Mouse (Mus musculus) kidney, postnatal 14 days (tissue): ENCODE measurements around the gene Nuak2.
"Not testable (repeated sequence)": the region's sequence is repeated elsewhere in the genome, so short reads cannot be mapped to it uniquely, and the experiment has no call there.

Source experiments
- DNase-seq: peaks from one replicate; pipeline ENCODE4 v3.0.0; 2022; ENCODE audit warnings: mixed read lengths

The Nuak2 gene

GRCm38 (mm10) chr1:132328565-132328964, 12.6 kb downstream of the Nuak2 start:
- peak; percentile 70 for DNase-seq

GRCm38 (mm10) chr1:132329656-132330055, 13.7 kb downstream of the Nuak2 start:
- no peak for DNase-seq

GRCm38 (mm10) chr1:132330397-132330796, 14.5 kb downstream of the Nuak2 start:
- no peak for DNase-seq

GRCm38 (mm10) chr1:132331283-132331682, 15.4 kb downstream of the Nuak2 start:
- DNase-seq = no peak

DNA sequence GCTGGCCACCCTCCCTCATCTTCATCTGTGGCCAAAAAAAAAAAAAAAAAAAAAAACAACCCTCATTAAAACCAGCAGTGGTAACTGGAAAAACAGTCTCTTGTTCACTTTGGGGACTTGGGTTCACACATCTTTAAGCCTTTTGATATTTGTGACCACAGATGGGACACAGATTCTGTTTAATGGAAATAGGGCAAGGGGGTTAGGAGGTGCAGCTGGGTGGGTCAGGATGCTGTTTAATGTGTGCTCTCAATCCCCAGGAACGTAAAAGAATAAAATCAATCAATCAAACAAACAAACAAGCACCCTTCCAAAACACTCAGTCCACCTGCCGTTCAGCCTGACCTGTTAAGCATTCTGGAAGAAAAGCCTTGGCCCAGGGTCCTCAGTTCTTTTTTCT, 17.3 kb downstream of the Nuak2 start:
- DNase-seq = no peak

DNA sequence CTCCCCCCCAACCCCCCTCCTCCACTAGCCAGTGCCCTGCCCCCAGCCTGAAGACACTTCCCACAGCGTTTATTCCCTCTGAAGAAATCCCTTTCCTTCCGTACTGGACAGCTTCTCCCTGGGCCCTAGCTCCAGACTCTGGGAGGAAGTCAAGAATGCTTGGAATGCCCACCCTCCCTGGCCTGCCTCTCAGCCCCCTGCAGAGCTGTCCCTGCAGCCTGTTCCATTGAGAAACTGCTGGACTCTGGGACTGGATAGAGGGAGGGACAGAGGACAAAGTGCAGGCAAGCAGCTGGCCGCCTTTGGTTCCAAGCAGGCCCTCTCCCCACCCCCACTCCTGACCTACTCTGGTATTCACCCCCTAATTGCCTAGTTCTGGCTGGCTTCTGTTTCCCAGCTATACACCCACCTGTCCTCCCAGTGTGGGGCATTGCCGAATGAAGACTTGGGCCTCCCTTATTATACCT, 17.8 kb downstream of the Nuak2 start:
- DNase-seq = peak; percentile 94

DNA sequence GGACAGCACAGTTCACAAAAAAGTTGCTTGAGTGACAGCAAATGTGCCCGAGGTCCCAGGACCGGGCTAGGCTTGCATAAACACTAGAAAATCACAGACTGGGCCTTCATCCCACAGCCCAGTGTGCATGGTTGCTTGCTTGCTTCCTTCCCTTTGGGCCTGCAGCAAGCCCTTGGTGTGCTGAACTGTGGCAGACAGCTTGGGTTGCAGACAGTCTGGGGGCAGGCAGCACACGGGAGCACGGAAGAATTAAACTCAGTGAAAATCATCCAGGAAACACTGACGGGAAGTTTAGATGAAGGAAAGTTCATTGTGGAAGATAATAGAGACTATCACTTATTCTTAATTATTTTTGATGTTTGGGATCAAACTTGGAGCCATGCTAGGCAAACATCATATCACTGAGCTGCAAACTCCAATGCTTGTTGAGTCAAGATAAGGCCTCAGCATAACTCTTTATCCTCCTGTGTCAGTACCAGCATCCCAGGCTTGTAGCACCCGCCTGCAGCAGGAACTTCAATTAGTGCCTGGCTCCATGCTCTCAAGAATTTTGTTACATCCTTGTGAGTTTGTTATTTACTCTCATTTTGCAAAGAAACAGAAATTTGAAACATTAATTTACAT, 18.4 kb downstream of the Nuak2 start:
- no peak for DNase-seq

GRCm38 (mm10) chr1:132335378-132335965, 19.5 kb downstream of the Nuak2 start:
- DNase-seq = peak; percentile 86

- no peak for DNase-seq
These were observed 21.0 kb downstream of the Nuak2 start for GRCm38 (mm10) chr1:132336921-132337320.

DNA sequence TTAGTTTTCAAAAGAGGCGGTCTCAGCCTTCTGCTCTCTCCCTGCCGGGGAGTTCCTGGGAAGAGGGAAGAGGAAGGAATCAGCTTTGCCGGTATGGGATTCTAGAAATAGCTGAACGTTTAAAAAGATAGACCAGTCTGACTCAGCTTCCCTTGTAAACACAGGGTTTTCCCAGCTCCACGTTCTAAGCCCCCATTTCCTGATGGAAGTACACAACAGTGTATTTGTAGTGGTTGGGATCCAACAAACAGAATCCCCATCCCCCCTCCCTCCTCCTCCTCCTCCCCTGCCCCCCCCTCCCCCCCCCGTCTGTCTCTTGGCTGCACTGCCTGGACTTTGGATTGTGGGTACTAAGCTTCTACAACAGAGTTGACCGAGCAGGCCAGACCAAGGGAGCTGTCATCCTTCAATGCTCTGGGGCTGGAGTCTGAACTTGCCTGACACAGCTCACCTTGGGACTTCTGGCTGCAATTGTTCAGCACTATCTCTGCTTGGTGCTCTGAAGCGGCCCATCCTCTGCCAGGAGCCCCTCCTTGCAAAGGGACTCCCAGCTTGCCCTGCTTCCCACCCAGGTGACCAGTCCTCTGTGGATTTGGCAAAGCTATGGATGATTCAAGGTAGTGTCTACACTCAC, 22.2 kb downstream of the Nuak2 start:
- peak; percentile 76 for DNase-seq

GRCm38 (mm10) chr1:132341731-132342501, 26.0 kb downstream of the Nuak2 start:
- DNase-seq = peak; percentile 72

DNA sequence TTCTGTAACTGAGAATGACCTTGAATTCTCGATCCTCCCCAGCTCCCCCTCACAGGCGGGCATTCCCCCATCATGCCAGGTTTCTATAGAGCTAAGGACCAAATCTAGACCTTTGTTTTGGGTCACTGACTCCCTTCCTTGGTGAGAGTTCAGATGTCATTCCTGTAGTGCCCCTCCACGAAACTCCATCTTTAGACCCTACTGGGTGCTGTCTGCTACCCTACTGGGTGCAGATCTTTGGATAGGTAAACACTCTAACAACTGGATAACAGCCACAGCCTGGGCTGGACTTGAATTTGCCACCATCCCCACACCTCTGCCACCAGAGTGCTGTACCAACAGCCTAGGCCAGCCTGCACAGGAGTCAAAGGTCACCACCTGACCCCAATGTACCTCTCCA, 26.6 kb downstream of the Nuak2 start:
- no peak for DNase-seq

GRCm38 (mm10) chr1:132343191-132343590, 27.3 kb downstream of the Nuak2 start:
- DNase-seq = no peak

DNA sequence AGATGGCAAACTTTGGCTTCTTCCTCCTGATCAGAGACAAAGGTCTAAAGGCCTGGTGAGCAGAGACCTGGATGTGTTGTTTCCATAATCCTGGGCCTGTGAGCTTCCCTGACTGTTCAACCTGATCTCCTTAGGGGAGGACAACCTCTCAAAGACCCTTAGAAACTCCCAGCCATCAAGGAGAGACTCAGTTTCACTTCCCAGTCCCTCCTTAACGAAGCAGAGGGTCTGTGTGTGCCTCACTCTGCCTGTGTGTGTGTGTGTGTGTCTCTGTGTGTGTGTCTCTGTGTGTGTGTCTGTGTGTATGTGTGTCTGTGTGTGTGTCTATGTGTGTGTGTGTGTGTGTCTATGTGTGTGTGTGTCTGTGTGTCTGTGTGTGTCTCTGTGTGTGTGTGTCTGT, 27.7 kb downstream of the Nuak2 start:
- DNase-seq = no peak

DNA sequence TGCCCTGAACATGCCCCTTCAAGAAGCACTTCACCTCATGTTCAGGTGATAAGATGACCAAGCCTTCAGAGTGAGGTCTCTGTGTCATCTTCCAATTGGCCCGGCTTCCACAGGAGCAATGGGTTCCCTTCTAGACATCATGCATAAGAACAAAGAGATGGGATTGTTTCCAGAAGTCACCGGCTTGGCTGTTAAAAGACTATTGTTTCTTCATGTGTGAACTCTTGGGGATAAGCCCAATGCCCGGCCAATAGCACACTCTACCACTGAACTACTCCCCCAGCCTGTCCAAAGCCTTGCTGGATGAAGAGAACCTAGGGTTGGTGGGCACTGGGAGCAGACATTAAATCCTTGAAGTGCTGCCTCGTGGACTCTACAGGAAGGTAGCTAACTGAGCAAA, 29.6 kb downstream of the Nuak2 start:
- DNase-seq = no peak

GRCm38 (mm10) chr1:132346134-132346851, 30.4 kb downstream of the Nuak2 start:
- peak; percentile 63 for DNase-seq

DNA sequence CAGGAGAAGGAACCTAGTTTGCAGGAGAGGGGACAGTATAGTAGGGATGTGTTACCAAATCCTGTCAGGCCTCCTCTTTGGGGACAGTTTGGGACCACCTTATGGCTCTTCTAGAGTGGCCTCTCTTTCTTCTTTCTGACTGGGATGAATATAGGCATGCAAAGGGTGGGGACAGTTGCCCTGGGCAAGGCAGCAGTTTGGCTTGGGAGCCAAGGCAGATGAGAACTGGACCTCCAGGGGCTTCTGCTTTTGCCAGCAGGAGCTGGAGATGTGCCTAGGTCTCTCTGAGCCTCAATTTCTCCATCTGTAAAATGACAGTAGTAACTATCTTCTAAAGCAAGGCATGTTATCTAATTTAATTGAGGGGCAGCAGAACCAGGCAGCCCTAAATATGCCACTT, 31.0 kb downstream of the Nuak2 start:
- DNase-seq = no peak

GRCm38 (mm10) chr1:132348401-132348800, 32.5 kb downstream of the Nuak2 start:
- DNase-seq = no peak

GRCm38 (mm10) chr1:132349049-132349448, 33.1 kb downstream of the Nuak2 start:
- not testable (repeated sequence) for DNase-seq

- DNase-seq = not testable (repeated sequence)
These were observed 33.7 kb downstream of the Nuak2 start for GRCm38 (mm10) chr1:132349601-132350000.

DNA sequence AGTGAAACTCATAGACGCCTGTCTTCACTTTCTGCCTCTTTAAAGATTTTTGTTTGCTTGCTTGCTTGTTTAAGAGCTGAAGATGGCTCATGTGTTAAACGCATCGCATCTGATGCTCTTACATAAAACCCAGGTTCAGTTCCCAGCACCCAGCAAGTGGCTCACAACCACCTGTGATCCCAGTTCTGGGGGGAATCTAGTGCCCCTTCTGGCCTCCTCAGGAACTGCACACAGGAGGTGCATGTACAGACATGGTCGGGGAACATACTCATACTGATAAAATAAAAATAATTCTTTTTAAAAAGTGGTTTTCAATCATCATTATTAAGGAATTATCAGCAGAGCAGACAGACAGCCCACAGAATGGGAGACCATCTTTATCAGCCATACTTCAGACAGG, 35.1 kb downstream of the Nuak2 start:
- no peak for DNase-seq

DNA sequence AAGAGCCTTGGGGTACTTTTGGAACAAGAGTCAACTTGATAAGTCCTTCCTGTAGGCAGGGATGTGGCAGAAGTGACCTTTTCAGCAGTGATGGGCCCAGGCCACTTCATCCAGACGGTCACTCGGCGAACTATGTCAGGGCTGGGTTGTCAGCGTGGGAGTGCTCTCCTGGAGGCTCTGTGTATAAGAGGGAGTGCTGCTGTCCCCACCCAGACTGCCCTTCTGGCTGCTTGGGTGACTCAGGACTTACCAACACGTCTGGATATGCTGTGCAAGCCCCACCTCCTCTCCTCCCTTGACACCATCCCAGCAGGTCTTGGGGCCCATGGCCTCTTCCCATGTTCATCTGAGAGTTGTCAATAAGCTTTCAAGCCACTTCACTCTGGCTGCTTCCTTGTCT, 37.5 kb downstream of the Nuak2 start:
- DNase-seq = no peak

DNA sequence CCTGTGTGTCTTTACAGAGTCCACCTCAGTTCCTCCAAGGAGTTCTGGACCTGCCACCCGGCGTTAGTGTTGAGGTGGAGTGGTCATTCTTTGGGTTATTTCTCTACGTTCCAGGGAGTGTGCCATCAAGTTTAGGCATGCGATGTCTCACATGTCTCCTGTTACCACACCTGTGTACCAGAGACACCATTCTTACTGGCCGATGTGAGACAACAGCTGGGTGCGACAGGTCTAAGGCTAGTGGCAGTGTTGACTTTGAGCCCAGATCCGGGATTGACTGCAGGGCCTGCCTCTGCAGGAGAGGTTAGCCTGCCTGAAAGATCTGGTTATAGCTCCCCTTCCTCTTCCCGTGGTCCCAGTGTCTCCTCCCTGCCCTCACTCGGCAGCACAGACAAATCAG, 38.3 kb downstream of the Nuak2 start:
- DNase-seq = no peak
